Mouse (Mus musculus) frontal cortex, adult 2 months (tissue): ENCODE results near the gene Otub2. TPM values are rescaled to one million over a fixed set of nuclear protein-coding genes. Genes with fewer than 3 reads are reported as not detected.

Experiments
- DNase-seq, 2 experiments: peaks; one replicate each; pipeline ENCODE4 v3.0.0; 2022; ENCODE audit warnings: low spot score in 1 of 2; ENCODE audit errors: extremely low spot score in 1 of 2
- polyA plus RNA-seq: library from polyadenylated mRNA; depleted of rRNA; stranded (reverse); fragments of >200 nt; gene quantifications from 2 replicates; pipeline ENCODE4 v1.2.3, GENCODE M21; 2012

Gene Otub2
- polyA plus RNA-seq, 1 experiment: 23.6 TPM

DNA sequence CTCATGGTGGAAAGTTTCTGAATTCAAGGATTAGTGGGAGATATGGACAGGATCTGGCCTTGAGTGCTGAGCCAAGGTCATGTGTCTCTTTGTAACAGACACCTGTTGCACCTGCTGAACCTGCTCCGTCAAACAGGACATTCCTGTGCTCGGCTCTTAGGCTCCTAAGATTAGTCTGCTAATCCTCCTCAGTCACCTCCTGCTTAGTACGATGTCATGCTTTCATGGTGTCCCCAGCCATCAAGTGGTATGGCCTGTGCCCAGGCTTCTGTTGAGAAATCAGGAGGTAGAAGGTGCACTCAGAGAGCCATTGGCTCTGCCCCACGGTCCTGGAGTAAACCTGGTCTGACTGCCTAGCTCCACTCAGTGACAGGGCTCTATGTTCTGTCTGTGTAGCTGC, 17.6 kb upstream of the Otub2 start:
- DNase-seq: no peak

- DNase-seq: peak in 1 of 2 experiments; percentile 80
Measured at GRCm38 (mm10) chr12:103371711-103372110, 16.8 kb upstream of the Otub2 start.

DNA sequence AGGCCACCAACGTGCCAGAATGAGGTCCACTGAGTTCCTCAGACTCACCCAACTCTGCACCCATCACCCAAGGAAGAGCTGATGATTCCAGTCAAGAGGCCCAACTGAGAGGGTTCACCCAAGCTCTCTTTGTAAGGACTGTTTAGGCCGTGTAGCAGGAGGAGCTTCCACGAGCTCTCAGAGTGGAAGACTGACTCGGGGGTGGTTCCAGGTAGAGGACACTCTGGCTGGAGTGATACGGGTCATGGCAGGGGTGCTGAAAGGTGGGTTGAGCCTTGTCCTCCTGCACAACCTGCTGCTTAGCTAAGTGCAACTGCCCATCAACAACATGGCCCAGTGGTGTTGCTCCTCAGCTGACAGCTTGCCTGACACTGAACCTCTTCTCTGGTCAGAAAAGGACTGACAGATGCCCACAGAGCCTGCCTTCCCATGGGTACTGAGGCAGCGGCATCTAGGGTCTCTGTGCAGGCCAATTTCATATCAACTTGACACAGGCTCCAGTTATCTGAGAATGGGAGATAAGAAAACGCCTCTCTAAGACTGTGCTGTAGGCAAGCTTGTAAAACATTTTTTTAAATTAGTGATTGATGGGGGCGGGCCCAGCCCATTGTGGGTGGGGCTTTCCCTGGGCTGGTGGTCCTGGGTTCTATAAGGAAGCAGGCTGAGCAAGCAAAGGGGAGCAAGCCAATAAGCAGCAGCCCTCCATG, 14.8 kb upstream of the Otub2 start:
- DNase-seq: no peak

- peak; percentile 47 to 74 for DNase-seq
Measured at GRCm38 (mm10) chr12:103376124-103376523, 12.4 kb upstream of the Otub2 start.

DNA sequence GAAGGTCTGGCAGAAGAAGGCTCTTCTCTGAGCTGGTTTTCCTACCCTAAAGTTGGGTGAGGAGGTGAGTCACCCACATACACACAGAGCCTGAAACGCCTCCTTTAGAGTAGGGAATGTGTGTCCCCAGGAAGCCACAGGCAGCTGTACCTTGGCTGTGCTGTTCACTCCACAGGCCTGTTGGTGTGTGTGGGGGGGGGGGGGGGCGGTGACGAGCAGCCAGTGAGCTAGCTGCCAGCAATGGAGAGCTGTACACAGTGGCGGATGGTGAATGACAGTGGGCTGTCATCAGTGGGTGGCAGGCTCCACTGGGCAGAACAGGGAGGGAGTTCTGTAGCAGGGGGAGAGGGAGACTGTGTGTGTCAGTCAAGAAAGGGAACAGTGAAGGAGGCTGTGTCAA, 11.7 kb upstream of the Otub2 start:
- DNase-seq: peak; percentile 41 to 67

GRCm38 (mm10) chr12:103380226-103380625, 8.3 kb upstream of the Otub2 start:
- peak in 1 of 2 experiments; percentile 53 for DNase-seq

- no peak for DNase-seq
Measured at GRCm38 (mm10) chr12:103389348-103389727, 856 bp downstream of the Otub2 start.

- no peak for DNase-seq
Measured at GRCm38 (mm10) chr12:103389982-103390381, 1.5 kb downstream of the Otub2 start.

GRCm38 (mm10) chr12:103391098-103391497, 2.6 kb downstream of the Otub2 start:
- DNase-seq: peak; percentile 66 to 78

- no peak for DNase-seq
Measured at GRCm38 (mm10) chr12:103393528-103393927, 5.0 kb downstream of the Otub2 start.

- no peak for DNase-seq
Measured at GRCm38 (mm10) chr12:103395486-103396275, 7.2 kb downstream of the Otub2 start.

DNA sequence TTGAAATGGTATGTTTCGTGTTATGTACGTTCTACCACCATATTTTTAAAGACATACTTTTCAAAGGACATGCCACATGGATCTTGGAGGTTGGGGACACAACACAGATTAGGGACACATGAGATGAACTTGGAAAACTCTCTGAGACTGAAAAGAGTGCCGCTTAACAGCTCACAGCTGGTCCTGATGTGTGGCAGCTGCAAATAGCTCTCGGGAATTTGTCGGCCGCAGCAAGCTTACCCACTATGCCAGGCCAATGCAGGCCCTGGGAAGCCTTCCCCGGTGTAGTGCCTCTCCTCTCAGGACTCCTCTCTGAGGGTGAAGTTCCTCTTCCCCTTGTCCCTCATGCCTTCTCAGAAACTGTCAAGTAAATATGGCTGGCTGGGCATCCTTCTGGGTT, 8.3 kb downstream of the Otub2 start:
- no peak for DNase-seq

DNA sequence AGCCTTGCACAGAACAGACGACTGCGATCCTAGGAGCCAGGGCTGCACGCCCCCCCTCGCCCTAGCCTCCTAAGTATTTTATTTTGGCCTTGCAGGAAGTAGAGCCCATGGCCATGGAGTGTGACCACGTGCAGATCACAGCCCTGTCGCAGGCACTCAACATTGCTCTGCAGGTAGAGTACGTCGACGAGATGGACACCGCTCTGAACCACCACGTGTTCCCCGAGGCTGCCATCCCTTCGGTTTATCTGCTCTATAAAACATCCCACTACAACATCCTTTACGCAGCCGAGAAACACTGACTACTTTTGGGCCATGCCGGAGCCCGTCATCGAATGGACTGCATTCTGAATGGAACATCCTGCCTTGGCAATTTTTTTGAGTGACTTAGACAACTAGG, 15.6 kb downstream of the Otub2 start:
- no peak for DNase-seq

- DNase-seq: no peak
Measured at GRCm38 (mm10) chr12:103407720-103408119, 19.2 kb downstream of the Otub2 start, which contains the start of gene 9330161L09Rik. TSS of gene 9330161L09Rik (minus strand) at chr12:103407820.

GRCm38 (mm10) chr12:103408144-103408543, 19.7 kb downstream of the Otub2 start:
- peak; percentile 49 to 72 for DNase-seq

GRCm38 (mm10) chr12:103425016-103425728, 36.7 kb downstream of the Otub2 start:
- DNase-seq: peak in 1 of 2 experiments; percentile 51

DNA sequence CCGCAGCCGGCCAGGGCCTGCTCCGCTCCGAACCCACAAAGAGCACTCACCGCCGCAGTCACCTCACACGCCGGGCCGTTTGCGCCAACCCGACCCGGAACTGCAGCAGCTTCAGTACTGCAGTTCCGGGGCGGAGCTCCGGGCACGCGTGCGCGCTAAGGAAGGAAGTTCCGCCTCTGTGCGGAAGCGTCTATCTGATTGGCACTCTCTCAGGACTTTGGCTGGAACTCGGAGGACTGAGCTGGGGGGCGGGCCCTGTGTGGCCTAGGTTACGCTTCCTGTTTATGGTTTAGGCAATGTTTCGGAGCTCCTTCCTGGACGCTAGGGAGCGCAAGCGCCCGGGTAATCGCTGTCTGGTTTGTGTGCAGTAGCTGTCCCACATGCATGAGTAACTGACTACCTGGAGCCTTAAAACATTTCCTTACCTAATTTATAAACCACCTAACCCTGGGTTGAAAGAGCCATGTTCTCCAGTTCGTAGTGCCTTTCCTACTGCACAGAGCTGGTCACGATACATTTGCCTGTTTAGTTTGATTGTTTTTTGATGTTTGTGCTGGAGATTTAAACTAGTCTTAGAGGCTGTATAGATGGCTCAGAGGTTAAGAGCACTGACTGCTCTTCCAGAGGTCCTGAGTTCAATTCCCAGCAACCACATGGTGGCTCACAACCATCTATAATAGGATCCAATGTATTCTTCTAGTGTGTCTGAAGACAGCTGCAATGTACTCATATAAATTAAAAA, 37.4 kb downstream of the Otub2 start, which contains the start of gene Ddx24:
TSS of gene Ddx24 (minus strand) at position 102 of the 742 bp plus-strand sequence.
- DNase-seq: peak; percentile 99

- no peak for DNase-seq
Measured at GRCm38 (mm10) chr12:103426710-103427109, 38.2 kb downstream of the Otub2 start.

DNA sequence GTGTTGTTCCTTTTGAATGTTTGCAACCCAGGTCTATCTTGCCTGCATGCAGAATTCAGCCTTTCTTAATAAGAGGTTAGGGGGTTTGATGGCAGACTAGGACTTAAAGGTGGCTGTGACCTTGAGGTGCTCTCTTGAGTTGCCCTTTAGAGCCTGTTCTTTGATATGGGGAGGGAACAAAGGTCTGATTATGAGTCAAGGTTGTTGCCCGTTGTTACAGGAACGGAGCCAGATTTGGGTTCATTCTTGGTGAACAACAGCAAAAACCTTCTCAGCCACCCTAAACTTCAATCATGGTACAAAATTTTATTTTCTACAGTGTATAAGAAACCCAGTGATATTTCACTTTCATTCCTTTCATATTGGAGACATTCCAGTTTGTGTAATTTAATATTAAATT, 44.9 kb downstream of the Otub2 start:
- DNase-seq: no peak

DNA sequence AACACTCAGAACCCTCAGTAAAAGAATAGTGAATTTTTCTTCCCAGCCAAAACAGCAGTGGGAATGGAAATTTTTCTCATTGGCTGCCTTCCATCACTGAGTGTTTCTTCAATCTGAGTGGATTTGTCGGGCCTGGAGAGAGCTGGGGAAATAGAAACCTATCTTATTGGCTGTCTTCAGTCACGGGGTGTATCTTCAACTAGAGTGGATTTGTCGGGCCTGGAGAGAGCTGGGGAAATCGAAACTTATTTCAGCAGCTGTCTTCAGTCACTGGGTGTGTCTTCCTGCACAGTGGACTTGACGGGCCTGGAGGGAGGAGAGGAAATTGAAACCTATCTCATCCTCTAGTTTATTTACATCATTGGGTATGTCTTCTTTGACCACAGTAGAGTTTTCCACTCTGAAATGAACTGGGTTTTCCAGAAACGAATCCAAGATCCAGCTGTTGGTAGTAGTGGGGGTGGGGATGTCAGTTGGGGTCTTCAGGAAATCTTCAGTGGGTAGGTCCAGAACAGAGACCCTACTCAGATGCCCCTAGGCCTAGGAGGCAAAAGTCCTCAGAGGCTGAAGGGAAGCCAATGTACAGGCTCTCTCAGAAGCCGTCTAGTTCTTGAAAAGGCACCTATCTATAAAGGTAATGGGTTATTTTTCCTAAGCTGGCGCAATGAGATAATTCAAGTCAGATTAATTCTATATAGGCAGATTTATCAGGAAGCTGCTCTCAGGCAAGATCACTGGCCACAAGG, 45.7 kb downstream of the Otub2 start, which contains the start of gene Ifi27:
TSS of gene Ifi27 (plus strand) at position 226 of the 746 bp plus-strand sequence.
- DNase-seq: peak; percentile 62 to 83
